Mouse (Mus musculus): Measurements from ENCODE around the gene Stag3. TPM values are rescaled to one million over a fixed set of nuclear protein-coding genes. Genes with fewer than 3 reads are reported as not detected.
A peak's percentile ranks its signal among the peaks of the same experiment; 100 is the strongest.

Gene Stag3
- not detected for total RNA-seq (2021)

DNA sequence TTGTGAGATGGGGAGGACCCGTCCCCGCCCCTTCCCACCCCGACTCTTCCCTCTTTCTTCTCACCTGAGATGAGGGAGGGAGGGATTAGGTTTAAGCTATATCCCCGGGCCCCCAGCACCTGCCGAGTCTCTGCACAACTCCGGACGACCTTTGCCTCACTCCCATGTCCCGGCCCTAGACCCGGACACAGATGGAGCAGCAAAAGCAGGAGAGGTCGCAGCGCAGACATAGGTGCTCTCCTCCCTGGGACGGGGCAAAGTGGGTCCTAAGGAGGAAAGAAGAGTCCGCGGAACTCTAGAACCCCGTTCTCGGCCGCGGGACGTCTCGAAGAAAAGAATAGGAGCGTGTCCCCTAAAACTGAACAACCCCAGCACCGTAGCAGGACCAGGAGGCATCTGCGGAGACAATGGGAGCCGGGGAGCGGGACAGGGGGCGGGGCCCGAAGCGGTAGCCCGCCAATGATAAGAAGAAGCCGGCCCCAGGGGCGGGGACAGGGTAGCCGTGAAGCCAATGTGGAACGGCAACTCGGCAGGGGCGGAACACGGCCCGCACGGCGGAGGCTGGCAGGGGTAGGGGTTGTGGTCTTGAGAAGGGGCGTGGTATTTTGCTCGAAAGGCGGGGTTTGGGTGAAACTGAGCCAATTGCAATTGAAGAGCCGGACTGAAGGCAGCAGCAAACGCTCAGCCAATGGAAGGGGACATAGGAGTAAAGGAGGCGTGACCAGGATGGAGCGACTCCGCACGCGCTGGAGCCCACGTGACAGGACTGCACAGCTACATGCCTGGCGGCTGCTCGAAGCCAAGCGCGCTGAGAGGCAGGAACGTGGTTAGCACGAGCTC is at the start of gene Stag3, which contains the start of the genes Gm43720 and Gpc2:
Stag3 (plus strand) TSS at position 656 of the 840 bp plus-strand sequence.
Gm43720 (minus strand) TSS at position 374 of the 840 bp plus-strand sequence.
Gpc2 (minus strand) TSS at position 421 of the 840 bp plus-strand sequence.
- DNase-seq: peak; percentile 70 to 73
- intact Hi-C loops (cut with DNase I): no loop called here

DNA sequence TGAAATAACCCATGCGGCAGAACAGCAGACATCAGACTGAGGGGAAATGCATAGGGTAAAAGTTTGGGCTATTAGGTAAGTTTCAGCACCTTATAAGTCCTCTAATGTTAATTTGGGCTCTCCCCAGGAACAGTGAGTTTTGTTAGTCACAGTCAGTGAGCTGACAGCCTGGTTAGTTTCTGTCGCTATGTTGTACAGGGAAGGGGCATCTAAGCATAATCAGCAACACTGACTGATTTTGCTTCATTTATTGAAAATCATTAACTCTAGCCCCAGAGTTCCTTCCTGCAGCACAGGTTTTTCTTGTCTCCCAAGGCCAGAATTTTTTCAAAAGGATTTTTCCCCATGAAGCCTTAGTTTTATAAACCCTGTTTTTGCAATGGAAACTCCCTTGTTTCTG is 46.3 kb upstream of the Stag3 start:
- DNase-seq: no peak
- intact Hi-C loops (cut with DNase I): loop anchor here (1.0 kb wide), 1 partner anchor 25 kb away; no protein-coding TSS in a partner anchor

DNA sequence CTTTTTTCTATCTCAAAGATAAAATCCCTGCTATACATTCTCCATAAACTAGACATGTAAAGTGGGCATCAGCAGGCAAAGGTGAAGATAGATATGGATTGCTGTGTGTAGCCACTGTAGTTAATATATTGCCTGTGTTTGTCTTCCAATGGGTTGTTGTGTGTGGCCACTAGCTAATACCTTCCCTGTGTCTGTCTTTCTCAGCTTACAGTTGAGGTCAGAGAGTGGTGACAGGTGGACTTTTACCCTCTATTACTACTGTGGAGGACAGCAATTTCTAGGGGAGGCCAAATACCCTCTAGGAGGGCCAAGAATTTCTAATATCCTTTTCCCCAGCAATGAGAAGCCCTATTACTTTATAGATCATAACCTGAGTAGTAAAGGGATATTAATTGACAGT is 45.8 kb upstream of the Stag3 start:
- DNase-seq: no peak
- intact Hi-C loops (cut with DNase I): no loop called here

DNA sequence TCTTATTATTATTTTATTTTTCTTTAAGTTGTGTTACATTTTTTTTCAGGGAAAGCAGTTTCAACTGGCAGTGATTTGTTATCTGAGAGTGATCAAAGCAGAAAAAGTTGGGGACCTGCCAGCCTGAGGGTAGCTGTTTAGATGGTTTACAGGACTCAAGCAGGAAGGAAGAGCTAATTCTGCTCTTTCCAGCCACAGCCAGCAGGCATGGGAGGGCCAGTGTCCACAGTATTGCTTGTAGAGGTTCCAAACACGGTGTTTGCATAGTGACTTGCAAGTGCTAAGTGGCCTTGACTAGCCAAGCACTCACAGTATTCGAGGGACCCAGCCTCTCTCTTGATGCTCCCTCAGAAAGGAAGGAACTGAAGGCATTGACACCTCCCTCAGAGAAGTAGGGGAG is 38.5 kb upstream of the Stag3 start:
- DNase-seq: no peak
- intact Hi-C loops (cut with DNase I): no loop called here

DNA sequence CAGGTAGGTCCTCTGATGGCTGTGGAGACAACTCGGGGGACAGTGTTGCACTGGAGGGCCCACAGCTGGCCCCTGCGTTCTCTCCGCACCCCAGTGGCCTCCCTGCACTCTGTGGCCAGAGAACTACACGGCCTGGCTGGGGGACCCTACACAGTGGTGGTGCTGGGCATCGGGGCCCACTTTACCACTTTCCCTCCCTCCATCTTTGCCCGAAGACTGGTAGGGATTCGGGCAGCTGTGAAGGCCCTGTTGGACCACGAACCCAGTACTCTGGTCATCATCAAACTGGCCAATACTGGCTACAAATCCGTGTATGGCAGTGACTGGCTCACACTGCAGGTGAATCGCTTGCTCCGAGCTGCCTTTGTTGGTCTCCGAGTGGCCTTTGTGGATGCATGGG is 28.9 kb upstream of the Stag3 start:
- intact Hi-C loops (cut with DNase I): loop anchor here (1.0 kb wide), 1 partner anchor 50 kb away; no protein-coding TSS in a partner anchor
- DNase-seq: no peak

DNA sequence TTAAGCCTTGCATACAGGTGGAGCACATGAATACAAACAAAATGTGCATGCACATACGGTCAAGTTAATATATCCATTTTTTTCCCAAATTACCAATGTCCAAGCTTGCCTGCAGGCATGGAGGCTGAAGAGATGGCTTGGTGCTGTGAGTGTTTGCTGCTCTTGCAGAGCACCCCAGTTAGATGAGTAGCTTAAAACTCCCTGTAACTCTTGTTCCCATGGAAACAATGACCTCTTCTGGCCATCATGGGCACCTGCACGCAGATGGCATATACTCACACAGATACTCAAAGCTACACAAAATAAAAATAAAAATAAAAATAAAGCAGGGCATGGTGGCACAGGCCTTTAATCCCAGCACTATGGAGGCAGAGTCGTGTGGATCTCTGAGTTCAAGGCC is 27.0 kb upstream of the Stag3 start:
- intact Hi-C loops (cut with DNase I): no loop called here
- DNase-seq: no peak

DNA sequence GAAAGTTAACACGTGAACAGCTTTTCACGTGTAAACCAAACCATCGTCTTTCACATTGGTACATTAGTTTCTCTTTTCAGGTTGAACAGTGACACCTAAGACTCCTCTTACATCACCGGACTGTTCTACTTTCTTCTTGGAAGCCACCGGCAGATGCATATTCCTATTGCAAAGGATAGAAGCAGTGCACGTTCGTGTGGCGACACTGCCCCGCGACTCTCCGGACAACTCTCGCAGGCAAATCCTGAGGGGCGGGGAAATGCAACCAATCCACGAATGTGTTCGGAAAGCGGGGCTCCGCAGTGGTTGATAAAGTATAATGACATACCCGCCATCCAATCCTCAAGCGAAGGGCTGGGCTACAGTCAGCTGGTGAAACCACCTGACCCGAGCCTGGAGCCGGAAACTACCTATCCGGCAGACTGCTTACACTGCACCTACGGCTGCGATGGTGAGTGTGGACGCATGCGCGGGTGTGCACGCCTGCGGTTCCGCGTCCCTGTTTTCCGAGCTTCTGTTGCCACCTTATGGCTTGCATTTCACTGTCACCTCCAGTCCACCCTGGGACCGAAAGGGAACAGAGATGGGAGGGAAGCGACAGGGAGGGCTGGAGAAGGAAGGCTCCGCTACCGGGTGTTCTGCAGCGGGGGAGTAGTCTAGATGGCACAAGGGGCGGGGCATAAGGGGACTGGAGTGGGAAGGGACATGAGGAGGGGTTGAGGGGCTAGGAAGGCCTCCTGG is 24.5 kb upstream of the Stag3 start, which contains the start of gene Lamtor4:
Lamtor4 (plus strand) TSS at position 130 of the 741 bp plus-strand sequence.
- DNase-seq: peak; percentile 84 to 90
- intact Hi-C loops (cut with DNase I): loop anchor here (5.0 kb wide), 1 partner anchor 367 kb away; the partner anchor contains the start of gene A430033K04Rik

DNA sequence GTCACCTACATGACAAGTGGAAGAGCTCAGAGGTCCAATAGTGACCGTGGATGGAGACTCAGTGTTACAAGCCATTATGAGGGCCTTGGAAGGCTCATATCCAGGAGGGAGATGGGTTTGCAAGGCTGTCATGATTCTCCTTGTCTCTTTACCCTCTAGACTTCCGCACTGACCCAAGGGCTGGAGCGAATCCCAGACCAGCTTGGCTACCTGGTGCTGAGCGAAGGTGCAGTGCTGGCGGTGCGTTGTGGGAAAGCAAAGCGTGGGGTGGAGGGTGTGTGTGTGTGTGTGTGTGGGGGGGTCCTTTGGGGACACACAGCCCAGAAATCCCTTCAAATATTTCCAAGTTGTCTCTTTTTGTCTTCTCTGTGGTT is 24.0 kb upstream of the Stag3 start:
- no peak for DNase-seq
- intact Hi-C loops (cut with DNase I): loop anchor here (5.0 kb wide), 1 partner anchor 366 kb away; the partner anchor contains the start of gene A430033K04Rik

DNA sequence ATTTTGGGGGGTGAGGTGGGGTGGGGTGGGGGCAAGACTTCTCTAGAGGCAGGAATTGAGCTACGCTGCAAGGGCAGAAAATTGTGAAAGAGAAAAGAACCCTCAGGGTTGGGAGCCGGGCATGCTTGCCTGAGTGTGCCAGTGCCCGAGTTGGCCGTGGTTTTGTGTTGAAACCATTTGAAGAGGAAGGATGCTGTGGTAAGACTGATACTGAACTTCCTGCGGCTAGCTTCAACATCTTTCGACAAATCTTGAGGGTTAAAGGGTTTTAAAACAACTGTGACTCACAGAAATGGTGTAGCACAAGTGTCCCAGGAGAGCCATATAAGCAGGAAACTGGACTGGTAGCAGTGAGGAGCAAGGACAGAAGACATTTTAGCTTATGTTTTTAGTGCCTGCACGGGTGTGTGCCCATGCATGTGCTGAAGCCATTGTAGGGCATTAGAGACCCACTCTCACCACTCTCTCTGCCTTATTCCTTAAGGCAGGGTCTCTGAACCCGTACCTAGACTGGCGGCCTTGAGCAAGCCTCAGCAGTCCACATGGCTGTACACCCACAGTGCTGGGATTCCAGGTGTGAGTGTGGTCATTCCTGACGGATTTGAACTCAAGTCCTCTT is 23.0 kb upstream of the Stag3 start:
- intact Hi-C loops (cut with DNase I): loop anchor here (5.0 kb wide), 1 partner anchor 365 kb away; the partner anchor contains the start of gene A430033K04Rik
- DNase-seq: no peak

DNA sequence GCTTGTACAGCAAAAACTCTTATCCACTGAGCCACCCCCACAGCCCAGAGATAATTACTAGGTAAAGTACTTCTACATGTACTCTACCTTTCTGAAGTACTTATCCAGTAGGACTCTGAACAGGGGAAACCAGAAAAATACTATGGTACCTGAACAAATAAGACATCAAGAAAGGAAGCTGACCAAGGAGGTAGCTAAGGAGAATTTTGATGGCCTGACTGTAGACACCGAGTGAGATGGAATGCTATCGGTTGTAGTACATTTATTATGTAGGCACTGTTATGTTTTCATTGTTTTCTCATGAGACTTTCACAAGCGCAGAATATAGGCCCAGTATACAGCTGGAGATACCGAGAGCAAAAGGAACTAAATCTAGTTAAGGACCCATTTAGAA is 22.5 kb upstream of the Stag3 start:
- intact Hi-C loops (cut with DNase I): loop anchor here (5.0 kb wide), 1 partner anchor 365 kb away; the partner anchor contains the start of gene A430033K04Rik
- DNase-seq: no peak

DNA sequence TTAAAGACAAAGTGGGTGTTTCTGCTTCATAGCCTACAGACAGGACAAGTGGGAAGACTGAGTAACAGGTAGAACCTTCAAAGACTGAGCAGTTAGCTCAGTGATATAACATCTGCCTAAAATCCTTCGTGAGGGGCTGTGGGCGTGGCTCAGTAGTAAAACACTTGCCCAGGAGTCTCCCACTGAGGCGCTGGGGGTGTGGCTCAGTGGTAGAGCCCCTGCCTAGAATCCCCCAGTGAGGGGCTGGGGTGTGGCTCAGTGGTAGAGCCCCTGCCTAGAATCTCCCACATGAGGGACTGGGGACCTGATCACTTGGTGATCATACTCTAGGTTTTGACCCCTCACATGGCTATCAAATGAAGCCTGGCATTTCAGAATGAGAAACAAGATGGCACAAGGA is 22.0 kb upstream of the Stag3 start:
- intact Hi-C loops (cut with DNase I): loop anchor here (5.0 kb wide), 1 partner anchor 364 kb away; the partner anchor contains the start of gene A430033K04Rik

DNA sequence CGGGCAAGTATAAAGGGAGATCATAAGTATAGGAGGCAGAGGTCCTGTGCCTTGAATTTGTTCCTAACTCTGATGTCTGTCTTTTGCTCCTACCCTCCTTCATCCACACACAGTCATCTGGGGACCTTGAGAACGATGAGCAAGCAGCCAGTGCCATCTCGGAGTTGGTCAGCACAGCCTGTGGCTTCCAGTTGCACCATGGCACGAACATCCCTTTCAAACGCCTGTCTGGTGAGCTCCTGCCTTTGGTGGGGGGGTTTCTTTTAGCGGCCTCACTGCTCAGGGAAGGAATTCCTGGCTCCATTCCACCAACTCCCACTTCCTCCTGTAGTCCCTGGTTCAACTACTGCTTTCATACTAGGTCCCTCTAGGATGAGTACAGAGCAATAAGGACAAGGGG is 21.5 kb upstream of the Stag3 start:
- intact Hi-C loops (cut with DNase I): loop anchor here (5.0 kb wide), 1 partner anchor 364 kb away; the partner anchor contains the start of gene A430033K04Rik
- DNase-seq: no peak

More for the DNA sequence above, 22.0 kb upstream of the Stag3 start:
- DNase-seq: no peak

DNA sequence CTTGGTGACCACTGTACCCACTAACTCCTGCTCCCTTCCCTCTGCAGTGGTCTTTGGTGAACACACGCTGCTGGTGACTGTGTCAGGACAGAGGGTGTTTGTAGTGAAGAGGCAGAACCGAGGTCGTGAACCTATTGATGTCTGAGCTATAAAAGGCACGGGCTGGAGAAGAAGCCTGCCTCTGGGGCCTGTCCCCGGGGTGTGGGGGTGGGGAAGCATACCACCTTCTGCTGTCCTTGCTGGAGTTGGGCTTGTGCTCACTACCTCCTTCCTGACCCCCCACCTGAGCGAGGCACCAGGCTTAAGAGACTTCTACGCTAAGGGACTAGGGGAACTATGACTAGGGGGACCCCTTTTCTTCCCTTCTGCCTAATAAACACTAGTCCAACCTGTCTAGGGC is 21.0 kb upstream of the Stag3 start:
- intact Hi-C loops (cut with DNase I): loop anchor here (5.0 kb wide), 1 partner anchor 363 kb away; the partner anchor contains the start of gene A430033K04Rik
- no peak for DNase-seq

DNA sequence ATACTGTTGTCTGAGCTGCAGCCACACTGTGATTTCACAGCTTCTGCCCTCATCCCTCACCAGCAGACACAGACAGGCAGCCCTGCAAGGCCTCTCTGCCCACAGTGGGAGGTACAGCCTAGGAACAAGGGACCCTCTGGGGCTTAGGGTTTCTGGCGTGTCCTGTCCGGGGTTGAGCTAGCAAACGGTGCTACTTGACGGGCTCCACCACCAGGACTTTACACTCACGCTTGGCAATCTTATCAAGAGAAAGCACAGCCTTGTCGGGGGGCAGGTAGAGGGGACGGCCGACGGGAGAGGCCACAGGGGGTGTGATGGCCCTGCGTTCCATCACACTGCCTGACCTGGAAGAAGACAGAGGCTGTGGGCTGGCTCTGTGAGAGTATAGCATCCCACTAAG is 20.0 kb upstream of the Stag3 start:
- no peak for DNase-seq
- intact Hi-C loops (cut with DNase I): no loop called here

DNA sequence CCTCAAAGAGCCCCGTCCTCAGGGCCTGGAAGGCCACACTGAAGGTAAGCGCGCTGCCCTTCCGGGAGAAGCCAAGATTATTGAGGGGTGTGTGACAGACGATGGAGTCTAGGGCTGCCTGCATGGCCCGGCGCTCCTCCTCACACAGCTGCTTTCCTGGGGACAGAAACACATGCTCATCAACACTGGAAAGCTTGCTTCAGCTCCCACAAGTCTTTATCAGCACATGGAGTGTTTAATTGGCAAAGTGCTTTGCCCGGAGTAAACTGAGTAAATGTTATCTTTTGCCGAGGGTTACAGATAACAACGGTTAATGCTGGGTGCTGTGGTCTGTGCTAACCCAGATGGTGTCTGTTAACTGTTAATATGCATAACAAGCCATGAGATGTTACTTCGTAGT is 19.2 kb upstream of the Stag3 start:
- DNase-seq: no peak
- intact Hi-C loops (cut with DNase I): no loop called here

DNA sequence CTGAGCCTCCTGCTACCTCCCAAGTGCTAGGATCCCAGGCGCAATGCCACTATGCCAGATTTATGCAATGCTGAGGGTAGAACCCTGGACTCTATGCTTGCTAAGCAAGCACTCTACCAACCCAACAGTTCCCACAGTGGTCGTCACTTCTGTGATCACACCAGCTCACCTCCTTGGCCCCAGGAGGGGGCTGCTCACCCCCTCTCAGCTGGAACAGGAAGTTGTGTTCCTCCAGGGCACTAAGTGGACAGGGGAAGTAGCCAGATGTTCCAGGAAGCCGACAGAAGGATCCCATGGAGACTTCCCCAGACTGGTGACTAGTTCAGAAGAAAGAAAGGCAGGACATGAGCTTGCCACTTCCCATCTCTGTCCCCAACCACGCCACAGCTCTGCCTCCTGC is 18.0 kb upstream of the Stag3 start:
- no peak for DNase-seq
- intact Hi-C loops (cut with DNase I): no loop called here

DNA sequence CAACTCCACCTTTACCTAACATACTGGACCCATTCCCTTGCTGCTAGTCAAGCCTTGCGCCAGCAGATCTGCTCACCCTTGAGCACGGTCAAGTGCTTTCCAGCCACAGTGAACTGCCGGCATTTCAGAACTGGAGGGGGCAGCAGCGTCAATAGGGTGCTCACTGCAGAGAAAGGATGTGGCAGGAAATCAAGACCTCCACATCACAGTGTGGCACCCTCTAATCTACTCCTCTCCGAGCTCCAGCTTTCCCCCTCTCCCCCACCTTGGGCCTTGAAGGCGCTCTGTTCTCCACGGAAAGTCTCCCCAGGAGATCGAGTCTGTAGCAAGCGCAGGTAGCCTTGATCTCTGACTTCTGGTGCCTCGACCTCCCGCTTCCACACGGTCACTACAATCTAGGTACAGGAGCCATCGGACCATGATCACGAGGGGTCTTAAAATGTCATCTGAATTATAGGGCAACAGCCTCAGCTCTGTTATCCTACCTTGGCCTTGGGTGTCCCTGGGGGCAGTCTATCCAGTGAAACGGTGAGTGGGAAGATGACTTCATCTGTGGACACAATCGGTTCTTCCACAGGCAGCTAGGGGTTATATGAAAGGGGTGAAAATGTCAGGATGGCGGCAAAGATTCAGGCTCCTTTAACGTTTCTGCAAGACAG is 17.3 kb upstream of the Stag3 start:
- intact Hi-C loops (cut with DNase I): no loop called here
- DNase-seq: no peak

DNA sequence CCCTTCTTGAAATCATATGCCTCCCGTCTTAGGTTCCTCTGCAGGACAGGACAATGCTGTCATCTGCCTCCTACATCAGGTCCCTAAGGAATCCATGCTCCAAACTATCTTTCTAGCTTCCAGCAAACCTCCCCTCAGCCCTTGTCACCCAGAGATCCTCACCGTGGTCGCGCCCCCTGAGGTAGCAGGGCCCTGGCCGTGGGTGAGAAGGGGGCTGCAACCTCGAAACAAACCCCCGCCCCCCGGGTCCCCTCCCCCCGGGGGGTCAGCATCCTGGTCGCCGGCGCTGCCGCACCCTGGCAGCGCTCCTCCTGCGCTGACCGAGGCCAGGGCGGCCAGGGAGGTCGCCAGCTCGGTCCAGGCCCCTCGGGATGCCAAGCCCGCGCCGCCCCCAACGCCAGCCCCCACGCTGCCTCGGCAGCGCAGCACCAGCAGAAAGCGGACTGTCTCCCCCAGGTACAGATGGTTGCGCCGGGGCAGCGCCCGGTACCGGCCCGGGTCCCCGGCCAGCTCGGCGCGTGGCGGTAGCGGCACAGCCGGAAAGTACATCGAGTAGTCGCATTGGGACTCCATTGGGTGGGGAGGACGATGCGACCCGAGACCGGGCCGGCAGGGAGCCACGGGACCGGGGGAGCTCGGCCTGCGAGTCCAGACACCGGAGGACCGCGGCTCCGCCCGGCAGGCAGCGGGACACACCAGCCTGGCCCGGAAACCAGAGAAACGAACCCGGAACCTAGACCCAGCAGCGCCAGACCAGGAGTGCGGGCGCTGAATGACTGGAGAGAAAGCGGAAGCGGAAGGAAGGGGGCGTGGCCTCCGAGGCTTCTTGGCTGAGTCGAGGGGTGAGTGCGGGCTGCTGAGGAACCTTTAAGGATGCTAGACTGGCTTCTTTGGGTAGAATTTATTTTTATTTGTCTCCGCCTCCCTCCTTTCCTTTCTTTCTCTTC is 16.5 kb upstream of the Stag3 start, which contains the start of gene BC037034:
BC037034 (minus strand) TSS at position 774 of the 947 bp plus-strand sequence.
- peak; percentile 89 to 91 for DNase-seq
- intact Hi-C loops (cut with DNase I): no loop called here

DNA sequence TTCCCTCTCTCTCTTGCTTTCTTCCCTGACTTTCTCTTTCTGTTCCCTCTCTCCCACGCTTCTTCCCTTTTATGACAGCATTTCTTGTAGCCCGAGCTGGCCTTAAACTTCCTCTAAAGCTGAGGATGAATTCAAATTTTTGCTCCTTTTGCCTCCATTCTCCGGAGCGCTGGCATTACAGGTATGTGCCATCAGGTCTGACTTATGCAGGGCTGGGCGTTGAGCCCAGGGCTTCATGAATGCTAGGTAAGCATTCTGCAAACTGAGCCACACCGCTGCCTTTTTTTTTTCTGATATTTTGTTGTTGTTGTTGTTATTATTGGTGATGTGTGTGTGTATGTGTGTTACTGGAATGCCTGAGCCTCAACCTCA is 15.8 kb upstream of the Stag3 start:
- no peak for DNase-seq
- intact Hi-C loops (cut with DNase I): no loop called here
